Mouse (Mus musculus) CD4-positive, CD25-positive, alpha-beta regulatory T cell, adult 4 months (primary cell): ENCODE measurements around the gene Immp2l. TPM values are rescaled to one million over a fixed set of nuclear protein-coding genes. Genes with fewer than 3 reads are reported as not detected.
A peak's percentile ranks its signal among the peaks of the same experiment; 100 is the strongest.

Source experiments
- ATAC-seq: one replicate; pipeline ENCODE4 v1.8.0; 2017
- polyA plus RNA-seq, 2 experiments: library from polyadenylated mRNA; unstranded; fragments of 100-300 nt; shearing (Covaris generic); gene quantifications; one replicate each; pipeline ENCODE4 v1.2.1; 2017

Gene Immp2l
- polyA plus RNA-seq, 2 experiments from 2014 or later, result 22.5 to 38.8 TPM

- no peak for ATAC-seq
These were observed 853.5 kb downstream of the Immp2l start for GRCm38 (mm10) chr12:41877292-41877959.

- ATAC-seq, result no peak
These were observed 854.6 kb downstream of the Immp2l start for GRCm38 (mm10) chr12:41878493-41878892.

- ATAC-seq, result no peak
These were observed 855.1 kb downstream of the Immp2l start for GRCm38 (mm10) chr12:41878972-41879371.

GRCm38 (mm10) chr12:41879412-41879811 is 855.5 kb downstream of the Immp2l start:
- no peak for ATAC-seq

- no peak for ATAC-seq
These were observed 856.9 kb downstream of the Immp2l start for GRCm38 (mm10) chr12:41880833-41881232.

- ATAC-seq, result no peak
These were observed 884.1 kb downstream of the Immp2l start for GRCm38 (mm10) chr12:41908011-41908410.

GRCm38 (mm10) chr12:41911626-41912025 is 887.7 kb downstream of the Immp2l start:
- ATAC-seq, result no peak

- ATAC-seq, result no peak
These were observed 913.9 kb downstream of the Immp2l start for GRCm38 (mm10) chr12:41937751-41938150.

GRCm38 (mm10) chr12:41941853-41942252 is 918.0 kb downstream of the Immp2l start:
- ATAC-seq, result no peak

- ATAC-seq, result no peak
These were observed 920.3 kb downstream of the Immp2l start for GRCm38 (mm10) chr12:41944079-41944672.

GRCm38 (mm10) chr12:41946536-41946935 is 922.6 kb downstream of the Immp2l start:
- ATAC-seq, result no peak

- ATAC-seq, result no peak
These were observed 925.5 kb downstream of the Immp2l start for GRCm38 (mm10) chr12:41949409-41949808.

GRCm38 (mm10) chr12:41949841-41950241 is 926.0 kb downstream of the Immp2l start:
- ATAC-seq, result peak; percentile 96

GRCm38 (mm10) chr12:41950726-41951125 is 926.8 kb downstream of the Immp2l start:
- no peak for ATAC-seq

- peak; percentile 96 for ATAC-seq
These were observed 937.1 kb downstream of the Immp2l start for GRCm38 (mm10) chr12:41961038-41961437.

- no peak for ATAC-seq
These were observed 967.5 kb downstream of the Immp2l start for GRCm38 (mm10) chr12:41991408-41991807.
